Mouse (Mus musculus): ENCODE data around the gene Tor1b.
A peak's percentile ranks its signal among the peaks of the same experiment; 100 is the strongest.
"Not testable (repeated sequence)": the region's sequence is repeated elsewhere in the genome, so short reads cannot be mapped to it uniquely, and the experiment has no call there.

The Tor1b gene

GRCm38 (mm10) chr2:30930846-30931245 lies 21.9 kb upstream of the Tor1b start:
- not testable (repeated sequence) for DNase-seq (ENCODE audit: extremely low spot score, low spot score)

- DNase-seq (ENCODE audit: extremely low spot score, low spot score), result no peak
These were observed 20.8 kb upstream of the Tor1b start for GRCm38 (mm10) chr2:30931922-30932321.

DNA sequence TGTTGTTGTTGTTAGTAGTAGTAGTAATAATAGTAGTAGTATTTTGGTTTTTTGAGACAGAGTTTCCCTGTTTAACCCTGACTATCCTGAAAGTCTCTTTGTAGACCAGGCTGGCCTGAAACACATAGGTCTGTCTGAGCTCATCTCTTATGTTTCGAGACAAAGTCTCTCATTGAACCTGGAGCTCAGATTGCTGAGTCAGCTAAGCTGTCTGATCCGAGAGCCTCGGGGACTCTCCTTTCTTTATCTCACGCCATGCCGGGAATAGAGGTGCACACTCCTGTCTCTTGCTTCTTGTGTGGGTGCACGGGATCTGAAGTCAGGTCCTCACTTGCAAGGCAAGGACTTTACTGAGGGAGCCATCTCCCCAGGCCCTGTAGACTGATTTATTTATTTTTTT lies 19.7 kb upstream of the Tor1b start:
- no peak for DNase-seq (ENCODE audit: extremely low spot score, low spot score)

GRCm38 (mm10) chr2:30933917-30934450 lies 18.8 kb upstream of the Tor1b start:
- DNase-seq (ENCODE audit: extremely low spot score, low spot score), result peak; percentile 74

GRCm38 (mm10) chr2:30936808-30937207 lies 16.0 kb upstream of the Tor1b start:
- no peak for DNase-seq (ENCODE audit: extremely low spot score, low spot score)

- no peak for DNase-seq (ENCODE audit: extremely low spot score, low spot score)
These were observed 15.0 kb upstream of the Tor1b start for GRCm38 (mm10) chr2:30937731-30938130.

GRCm38 (mm10) chr2:30938574-30938991 lies 14.2 kb upstream of the Tor1b start:
- DNase-seq (ENCODE audit: extremely low spot score, low spot score), result no peak

DNA sequence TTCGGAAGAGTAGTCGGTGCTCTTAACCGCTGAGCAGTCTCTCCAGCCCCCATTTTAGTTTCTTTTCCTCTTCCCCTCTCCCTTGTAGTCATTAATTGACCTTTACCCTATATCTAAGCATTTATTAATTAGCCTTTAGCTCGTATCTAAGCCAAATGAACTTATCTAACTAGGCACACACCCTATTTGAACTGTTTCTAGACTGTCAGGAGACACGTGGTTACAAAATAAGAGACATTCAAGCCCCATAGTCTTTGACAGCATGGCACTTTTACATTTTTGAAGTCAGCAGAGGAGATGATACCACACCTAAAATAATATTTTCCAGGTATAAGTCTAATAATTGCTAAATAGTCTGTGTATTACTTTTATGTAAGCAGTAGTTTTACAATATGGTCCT lies 11.2 kb upstream of the Tor1b start:
- no peak for DNase-seq (ENCODE audit: extremely low spot score, low spot score)

DNA sequence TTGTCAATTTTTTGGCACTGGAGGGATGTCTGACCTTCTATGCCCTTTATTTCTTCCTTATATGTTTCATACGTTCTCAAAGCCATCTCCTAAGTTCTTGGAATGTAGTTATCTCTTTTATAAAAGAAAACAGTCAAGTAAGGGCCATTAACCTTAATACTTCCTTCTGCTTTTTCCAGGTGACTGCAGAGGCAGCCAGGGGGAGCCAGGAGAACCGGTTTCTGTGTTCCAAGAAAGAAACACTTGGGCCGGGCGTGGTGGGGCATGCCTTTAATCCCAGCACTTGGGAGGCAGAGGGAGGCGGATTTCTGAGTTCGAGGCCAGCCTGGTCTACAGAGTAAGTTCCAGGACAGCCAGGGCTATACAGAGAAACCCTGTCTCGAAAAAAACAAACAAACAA lies 10.6 kb upstream of the Tor1b start:
- DNase-seq (ENCODE audit: extremely low spot score, low spot score), result not testable (repeated sequence)

- peak; percentile 59 for DNase-seq (ENCODE audit: extremely low spot score, low spot score)
These were observed 10.2 kb upstream of the Tor1b start for GRCm38 (mm10) chr2:30942603-30943011.

DNA sequence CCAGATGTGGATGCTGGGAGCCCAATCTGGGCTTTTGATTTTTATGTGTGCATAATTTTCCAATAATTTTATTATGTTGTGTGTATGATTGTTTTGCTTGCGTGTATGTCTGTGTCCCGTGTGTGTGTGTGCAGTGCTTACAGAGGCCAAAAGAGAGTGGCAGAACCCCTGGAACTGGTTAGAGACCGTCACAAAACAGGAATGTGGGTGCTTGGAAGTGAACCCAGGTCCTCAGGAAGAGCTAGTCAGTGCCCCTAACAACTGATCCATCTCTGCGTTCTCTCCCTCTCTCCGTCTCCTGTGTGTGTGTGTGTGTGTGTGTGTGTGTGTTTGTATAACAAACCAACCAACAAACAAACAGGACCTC lies 319 bp upstream of the Tor1b start:
- DNase-seq (ENCODE audit: extremely low spot score, low spot score), result no peak

GRCm38 (mm10) chr2:30954797-30955196 lies 2.0 kb downstream of the Tor1b start:
- no peak for DNase-seq (ENCODE audit: extremely low spot score, low spot score)

- DNase-seq (ENCODE audit: extremely low spot score, low spot score), result no peak
These were observed 4.8 kb downstream of the Tor1b start for GRCm38 (mm10) chr2:30957511-30957910.

DNA sequence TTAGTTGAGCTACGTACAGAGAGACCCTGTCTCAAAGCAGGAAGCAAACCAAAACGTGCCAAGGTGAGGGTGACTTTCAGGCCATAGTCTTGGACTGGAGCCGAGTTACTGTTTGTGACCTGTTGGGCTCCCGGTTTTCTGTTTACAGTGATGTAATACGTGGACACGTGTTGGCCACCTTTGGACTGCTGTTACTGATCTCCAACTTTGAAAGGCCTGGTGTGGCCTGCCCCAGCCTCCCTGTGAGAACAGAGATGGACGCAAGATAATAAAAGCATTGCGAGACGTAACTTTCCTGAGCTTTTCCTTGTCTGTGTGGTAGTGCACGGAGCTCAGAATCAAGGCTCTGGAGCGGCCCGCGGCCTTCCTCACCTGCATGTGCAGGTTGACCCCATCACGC lies 6.0 kb downstream of the Tor1b start:
- no peak for DNase-seq (ENCODE audit: extremely low spot score, low spot score)

DNA sequence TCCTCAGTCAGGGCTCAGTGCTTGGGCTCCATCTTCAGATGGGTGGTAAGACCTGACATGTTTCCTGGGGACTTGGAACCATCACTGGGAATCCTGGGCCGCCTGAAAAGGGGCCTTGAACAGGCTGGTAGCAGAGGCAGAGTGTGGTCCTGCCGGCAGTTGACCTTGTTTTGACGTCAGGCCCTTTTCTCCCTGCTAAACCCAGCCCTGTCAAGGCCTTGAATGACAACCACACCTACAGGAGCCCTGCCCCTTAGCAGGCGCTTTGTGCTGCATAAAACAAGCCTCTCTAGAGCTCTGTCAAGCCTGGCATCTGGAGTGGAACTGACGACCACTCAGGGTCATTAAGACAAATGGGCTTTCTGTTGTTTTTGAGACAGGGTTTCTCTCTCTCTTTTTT lies 7.1 kb downstream of the Tor1b start:
- no peak for DNase-seq (ENCODE audit: extremely low spot score, low spot score)

DNA sequence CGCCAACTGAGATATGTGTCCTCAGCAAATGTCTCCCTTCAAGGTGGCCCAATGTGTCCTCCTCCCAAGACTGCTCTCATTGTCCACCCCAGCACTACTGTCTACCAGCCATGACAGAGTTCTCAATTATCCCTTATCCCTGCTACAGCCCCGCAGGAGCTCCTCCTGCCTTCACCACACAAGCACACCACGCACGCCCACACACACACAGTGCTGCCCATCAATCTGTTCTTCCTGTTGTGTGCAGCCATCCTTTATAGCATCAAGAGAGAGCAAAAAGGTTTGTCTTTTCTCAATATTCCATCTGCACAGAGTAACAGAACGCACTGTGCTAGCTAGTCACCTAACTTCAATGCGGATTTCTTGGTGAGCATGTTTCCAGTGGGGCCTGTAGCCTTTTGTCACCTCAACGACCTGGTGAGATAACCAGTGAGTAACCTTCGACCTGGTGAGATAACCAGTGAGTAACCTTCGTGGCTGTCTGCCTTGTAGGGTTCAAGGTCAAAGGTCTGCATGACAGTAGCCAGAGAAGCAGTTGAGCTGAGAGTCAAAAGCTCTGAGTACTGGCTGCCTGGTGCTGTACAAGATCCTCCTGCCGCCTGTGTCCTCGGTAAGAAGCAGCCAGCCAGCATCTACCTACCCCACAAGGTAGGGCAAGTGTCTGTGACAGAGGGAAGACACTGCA lies 10.0 kb downstream of the Tor1b start:
- DNase-seq (ENCODE audit: extremely low spot score, low spot score), result no peak

DNA sequence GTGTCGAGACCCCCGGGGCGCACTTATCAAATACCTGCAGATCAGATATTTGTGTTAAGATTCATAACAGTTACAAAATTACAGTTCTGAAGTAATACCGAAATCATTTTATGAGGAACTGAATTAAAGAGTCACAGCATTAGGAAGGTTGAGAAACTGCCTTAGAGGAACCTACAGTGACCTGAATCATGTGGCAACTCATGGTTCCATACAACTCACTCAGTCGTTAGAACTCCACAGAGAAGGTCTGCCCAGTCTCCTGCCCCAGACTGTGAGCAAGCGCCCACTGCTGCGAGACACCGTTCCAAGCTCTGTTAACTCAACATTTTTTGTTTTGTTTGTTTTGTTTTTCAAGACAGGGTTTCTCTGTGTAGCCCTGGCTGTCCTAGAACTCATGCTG lies 12.9 kb downstream of the Tor1b start:
- no peak for DNase-seq (ENCODE audit: extremely low spot score, low spot score)

DNA sequence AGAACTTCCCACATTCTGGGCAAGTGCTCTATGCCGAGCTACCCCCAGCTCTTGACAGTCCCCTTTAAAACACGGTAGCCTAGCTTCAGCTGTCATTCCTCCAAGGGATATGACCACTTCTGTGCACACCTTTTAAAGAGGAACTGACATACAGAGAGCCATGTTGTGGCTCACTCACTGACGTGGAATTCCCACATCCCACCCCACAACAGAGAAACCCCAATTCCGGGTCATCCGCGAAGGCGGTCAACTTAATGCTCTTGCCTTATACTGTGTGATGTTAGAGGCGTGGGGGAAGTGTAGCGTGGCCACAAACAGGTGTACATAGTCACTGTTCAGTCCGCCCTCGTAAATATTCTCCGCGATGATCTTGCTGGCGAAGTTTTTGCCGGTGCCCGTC lies 14.1 kb downstream of the Tor1b start:
- DNase-seq (ENCODE audit: extremely low spot score, low spot score), result peak; percentile 17

- DNase-seq (ENCODE audit: extremely low spot score, low spot score), result peak; percentile 90
These were observed 14.9 kb downstream of the Tor1b start, which contains the start of gene Tor1a for GRCm38 (mm10) chr2:30967352-30968327. TSS of gene Tor1a (minus strand) at chr2:30967933.

- peak; percentile 99 for DNase-seq (ENCODE audit: extremely low spot score, low spot score)
These were observed 29.2 kb downstream of the Tor1b start, which contains the start of the genes BC005624 and Usp20 for GRCm38 (mm10) chr2:30981790-30982513. TSS of gene BC005624 (minus strand) at chr2:30982201. TSS of gene Usp20 (plus strand) at chr2:30982279.

DNA sequence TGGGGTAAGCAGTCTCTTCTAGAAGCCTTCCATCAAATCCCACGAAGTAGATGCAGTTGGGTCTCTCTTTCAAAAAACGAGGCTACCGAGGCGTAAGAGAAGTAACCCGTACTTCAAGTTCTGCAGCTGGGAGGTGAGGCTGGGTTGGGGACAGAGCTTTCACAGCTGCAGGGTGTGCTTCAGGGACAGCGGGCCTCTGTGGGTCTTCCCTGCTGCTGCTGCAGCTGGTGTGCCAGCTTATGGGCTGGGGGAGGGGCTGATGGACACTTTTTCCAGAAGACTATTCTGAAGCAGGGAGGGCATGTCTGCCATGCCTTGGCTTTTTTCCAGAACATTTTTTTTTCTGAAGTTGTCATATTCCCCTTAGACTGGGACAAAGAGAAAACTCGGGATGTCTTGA lies 30.3 kb downstream of the Tor1b start:
- no peak for DNase-seq (ENCODE audit: extremely low spot score, low spot score)

All from neural tube, embryonic 10.5 days (tissue).